In the genomic region with DNA sequence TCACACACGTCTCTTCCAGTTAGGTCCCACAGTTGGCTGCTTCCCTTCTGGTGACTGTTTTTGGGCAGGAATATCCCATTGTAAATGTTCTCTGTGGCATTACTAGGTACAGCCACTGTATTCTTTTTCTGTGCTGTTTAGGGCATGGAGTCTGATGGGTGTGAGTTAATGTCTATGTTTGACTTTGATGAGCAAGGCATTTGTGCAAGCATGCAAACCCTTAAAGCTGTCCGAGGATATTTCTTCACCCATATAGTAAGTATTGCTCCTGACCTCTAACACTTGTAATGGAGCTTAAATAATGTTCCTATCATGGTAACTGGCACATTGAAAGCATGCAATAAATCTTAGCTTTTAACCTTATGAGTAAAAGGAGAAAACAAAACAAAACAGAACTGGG, we compare ENCODE assay signal across 27 mouse cellular contexts.
DNase-seq lines count a peak whose midpoint lies in the region; ATAC-seq lines count a peak whose summit lies in the region.
"Had no signal": no experiment of that assay in that cellular context is flagged by ENCODE, and none has a peak within 500 bp of the region (broad histone marks: within the 10 kb centered on the region; RNA-seq: fewer than 3 reads in every experiment).

No protein-coding gene starts in this region.

- peak; percentile 4 for DNase-seq in embryo, embryonic 11 days
- no peak for DNase-seq in embryo, embryonic 9.5 days (ENCODE audit: extremely low spot score)
- no peak for DNase-seq in hindbrain, embryonic 14.5 days (ENCODE audit: low spot score)
- DNase-seq in neural tube, embryonic 10.5 days (ENCODE audit: extremely low spot score, low spot score): no peak
- DNase-seq in spleen, postnatal 36 days (ENCODE audit: low spot score in 2 of 2): no peak
- DNase-seq: adrenal gland, adult 2 months; adrenal gland, postnatal 10 days; adrenal gland, postnatal 25 days; B cell, adult 2 months; cerebellum, adult 11 months; cerebellum, adult 18-20 months; cerebellum, adult 8-10 months; cerebellum, postnatal 14 days; cerebellum, postnatal 36 days had no signal

- H3K36me3 ChIP-seq in hindbrain, embryonic 14.5 days (replicated peaks; ENCODE audit: control insufficient read depth, insufficient read depth): no peaks in the 10 kb centered on the region
- no peaks in the 10 kb centered on the region for H3K36me3 ChIP-seq in hindbrain, embryonic 12.5 days
- H3K36me3 ChIP-seq in neural tube, embryonic 13.5 days: no peaks in the 10 kb centered on the region
- H3K36me3 ChIP-seq: embryonic facial prominence, embryonic 13.5 days; embryonic facial prominence, embryonic 15.5 days; forebrain, embryonic 10.5 days; forebrain, embryonic 12.5 days; G1E had no signal

- no peaks in the 10 kb centered on the region for H3K27me3 ChIP-seq in hindbrain, embryonic 14.5 days (ENCODE audit: control insufficient read depth, insufficient read depth, low read length)
- H3K27me3 ChIP-seq in hindbrain, embryonic 12.5 days: no peaks in the 10 kb centered on the region
- no peaks in the 10 kb centered on the region for H3K27me3 ChIP-seq in neural tube, embryonic 13.5 days
- H3K27me3 ChIP-seq: embryonic facial prominence, embryonic 13.5 days; embryonic facial prominence, embryonic 15.5 days; forebrain, embryonic 12.5 days; Patski had no signal

- no peak overlapping the region for H3K4me3 ChIP-seq in hindbrain, embryonic 14.5 days (replicated peaks; ENCODE audit: low read length)
- H3K4me3 ChIP-seq in hindbrain, embryonic 12.5 days: no peak overlapping the region
- no peak overlapping the region for H3K4me3 ChIP-seq in neural tube, embryonic 13.5 days
- H3K4me3 ChIP-seq: embryonic facial prominence, embryonic 13.5 days; embryonic facial prominence, embryonic 15.5 days; erythroblast, embryonic 14.5 days; forebrain, embryonic 10.5 days; forebrain, embryonic 12.5 days had no signal

- peak; percentile 12; the same call in 1 of the 2 replicates for ATAC-seq in hindbrain, embryonic 14.5 days (ENCODE audit: low FRiP score)
- no peak for ATAC-seq in hindbrain, embryonic 12.5 days (ENCODE audit: low FRiP score)
- ATAC-seq in neural tube, embryonic 13.5 days (ENCODE audit: low read depth): peak; percentile 63
- ATAC-seq: activated CD4-positive, CD25-positive, alpha-beta regulatory T cell, adult 4 months; CD4-positive, CD25-positive, alpha-beta regulatory T cell, adult 4 months; forebrain, embryonic 14.5 days; forebrain, embryonic 16.5 days; Patski had no signal

- no peak overlapping the region for H3K27ac ChIP-seq in hindbrain, embryonic 14.5 days
- H3K27ac ChIP-seq in hindbrain, embryonic 12.5 days: no peak overlapping the region
- no peak overlapping the region for H3K27ac ChIP-seq in neural tube, embryonic 13.5 days (replicated peaks)
- H3K27ac ChIP-seq: embryonic facial prominence, embryonic 13.5 days; embryonic facial prominence, embryonic 15.5 days; forebrain, embryonic 10.5 days; forebrain, embryonic 12.5 days had no signal

- H3K4me1 ChIP-seq in hindbrain, embryonic 14.5 days (replicated peaks; ENCODE audit: control insufficient read depth, insufficient read depth, low read length): no peaks in the 10 kb centered on the region
- H3K4me1 ChIP-seq in hindbrain, embryonic 12.5 days: no peaks in the 10 kb centered on the region
- 0 out of 2 replicates have a peak, but pooled peaks cover 5% of the 10 kb centered on the region for H3K4me1 ChIP-seq in neural tube, embryonic 13.5 days (replicated peaks)
- H3K4me1 ChIP-seq: forebrain, embryonic 10.5 days; forebrain, embryonic 12.5 days had no signal

- no peak overlapping the region for H3K9ac ChIP-seq in hindbrain, embryonic 14.5 days
- no peak overlapping the region for H3K9ac ChIP-seq in hindbrain, embryonic 12.5 days
- H3K9ac ChIP-seq in neural tube, embryonic 13.5 days: no peak overlapping the region
- H3K9ac ChIP-seq: embryonic facial prominence, embryonic 13.5 days; embryonic facial prominence, embryonic 15.5 days; forebrain, embryonic 12.5 days had no signal

- H3K9me3 ChIP-seq in hindbrain, embryonic 14.5 days (ENCODE audit: control insufficient read depth, low read length): no peaks in the 10 kb centered on the region
- no peaks in the 10 kb centered on the region for H3K9me3 ChIP-seq in hindbrain, embryonic 12.5 days (replicated peaks)
- no peaks in the 10 kb centered on the region for H3K9me3 ChIP-seq in neural tube, embryonic 13.5 days
- H3K9me3 ChIP-seq: embryonic facial prominence, embryonic 13.5 days; embryonic facial prominence, embryonic 15.5 days; forebrain, embryonic 10.5 days; forebrain, embryonic 12.5 days; G1E had no signal

- H3K4me2 ChIP-seq in hindbrain, embryonic 14.5 days (replicated peaks): no peak overlapping the region
- H3K4me2 ChIP-seq in hindbrain, embryonic 12.5 days (replicated peaks): no peak overlapping the region
- H3K4me2 ChIP-seq in neural tube, embryonic 13.5 days: no peak overlapping the region
- H3K4me2 ChIP-seq: embryonic facial prominence, embryonic 13.5 days; embryonic facial prominence, embryonic 15.5 days; forebrain, embryonic 12.5 days had no signal

- 48% methylated on average over 2 of the region's 2 CpGs for WGBS in hindbrain, embryonic 14.5 days
- WGBS in hindbrain, embryonic 12.5 days: 51% methylated on average over 2 of the region's 2 CpGs
- 33% methylated on average over 2 of the region's 2 CpGs for WGBS in neural tube, embryonic 13.5 days
